Mouse (Mus musculus) forebrain, embryonic 12.5 days (tissue): ENCODE results near the gene Aifm3. TPM values are rescaled to one million over a fixed set of nuclear protein-coding genes. Genes with fewer than 3 reads are reported as not detected.
"Not testable (repeated sequence)": the region's sequence is repeated elsewhere in the genome, so short reads cannot be mapped to it uniquely, and the experiment has no call there.

Experiments used
- ATAC-seq: fragments of 200-750 bp; cut with Nextera tagmentation; 2 replicates; pipeline ENCODE4 v1.8.0; 2017; ENCODE audit warnings: moderate TSS enrichment; ENCODE audit not compliant: low FRiP score
- H3K27ac ChIP-seq: fragments of 300-500 bp; sonication (generic); 2 replicates; pipeline ENCODE4 v1.5.1; 2016; ENCODE audit warnings: mild to moderate bottlenecking
- H3K27me3 ChIP-seq: fragments of 300-500 bp; sonication (generic); 2 replicates; pipeline ENCODE4 v1.6.1; 2016; ENCODE audit warnings: mild to moderate bottlenecking
- H3K36me3 ChIP-seq: fragments of 300-500 bp; sonication (generic); replicated peaks from 2 replicates; pipeline ENCODE4 v1.6.1; 2016; ENCODE audit warnings: mild to moderate bottlenecking
- H3K4me1 ChIP-seq: fragments of 300-500 bp; sonication (generic); 2 replicates; pipeline ENCODE4 v1.6.1; 2016
- H3K4me2 ChIP-seq: fragments of 300-500 bp; sonication (generic); 2 replicates; pipeline ENCODE4 v1.6.1; 2016; ENCODE audit warnings: mild to moderate bottlenecking, moderate library complexity
- H3K4me3 ChIP-seq: fragments of 300-500 bp; sonication (generic); replicated peaks from 2 replicates; pipeline ENCODE4 v1.5.1; 2016; ENCODE audit warnings: mild to moderate bottlenecking
- H3K9ac ChIP-seq: fragments of 300-500 bp; sonication (generic); 2 replicates; pipeline ENCODE4 v1.6.1; 2016; ENCODE audit warnings: mild to moderate bottlenecking
- H3K9me3 ChIP-seq: fragments of 300-500 bp; sonication (generic); 2 replicates; pipeline ENCODE4 v1.6.1; 2016
- WGBS: fragments of 180-500 bp; shearing (Covaris S2); methylation state at CpG from one replicate; pipeline ENCODE4 v1.1.7; 2016; 5-methylcytosine and 5-hydroxymethylcytosine counted together
- polyA plus RNA-seq: library from polyadenylated mRNA; unstranded; fragments of >200 nt; fragmentation: Nextera tagmentation; extraction: Ambion mirVana; gene quantifications from 2 replicates; pipeline ENCODE4 v1.2.1, GENCODE M21; 2016

Gene Aifm3
- polyA plus RNA-seq, 1 experiment from 2014 or later, result 6.8 TPM

GRCm38 (mm10) chr16:17478331-17478943 is 11.0 kb upstream of the Aifm3 start:
- WGBS, result 81% methylated on average over 4 of the region's 4 CpGs
- H3K27ac ChIP-seq, result no peak overlapping the region
- H3K9me3 ChIP-seq, result no peaks in the 10 kb centered on the region
- H3K36me3 ChIP-seq, result peaks cover 19% of the 10 kb centered on the region
- H3K9ac ChIP-seq, result no peak overlapping the region
- no peak overlapping the region for H3K4me3 ChIP-seq
- no peak for ATAC-seq
- H3K27me3 ChIP-seq, result no peaks in the 10 kb centered on the region
- no peak overlapping the region for H3K4me2 ChIP-seq
- no peaks in the 10 kb centered on the region for H3K4me1 ChIP-seq

- ATAC-seq, result no peak
- Histone ChIP-seq H3K4me1 (peaks cover 3% of the 10 kb centered on the region; the same call in 1 of the 2 replicates), H3K9ac (no peak overlapping the region), H3K27ac (no peak overlapping the region), H3K4me2 (no peak overlapping the region), H3K36me3 (peaks cover 36% of the 10 kb centered on the region), H3K4me3 (no peak overlapping the region), H3K9me3 (no peaks in the 10 kb centered on the region), H3K27me3 (no peaks in the 10 kb centered on the region)
- 92% methylated on average over 2 of the region's 2 CpGs for WGBS
These were observed 7.9 kb upstream of the Aifm3 start for GRCm38 (mm10) chr16:17481465-17481864.

- no peak overlapping the region for H3K4me3 ChIP-seq
- peaks cover 39% of the 10 kb centered on the region for H3K36me3 ChIP-seq
- no peak for ATAC-seq
- no peak overlapping the region for H3K27ac ChIP-seq
- WGBS, result 66% methylated on average over 3 of the region's 3 CpGs
- H3K9ac ChIP-seq, result no peak overlapping the region
- no peak overlapping the region for H3K4me2 ChIP-seq
- peaks cover 15% of the 10 kb centered on the region for H3K4me1 ChIP-seq
- no peaks in the 10 kb centered on the region for H3K9me3 ChIP-seq
- peaks cover 24% of the 10 kb centered on the region for H3K27me3 ChIP-seq
These were observed 2.9 kb upstream of the Aifm3 start for GRCm38 (mm10) chr16:17486505-17486904.

GRCm38 (mm10) chr16:17488478-17489468 is 638 bp upstream of the Aifm3 start:
- ATAC-seq, result peak; percentile 17; the same call in 1 of the 2 replicates

GRCm38 (mm10) chr16:17491154-17491553 is 1.7 kb downstream of the Aifm3 start:
- ATAC-seq, result no peak
- Histone ChIP-seq H3K9ac (no peak overlapping the region), H3K9me3 (no peaks in the 10 kb centered on the region), H3K4me1 (peaks cover 16% of the 10 kb centered on the region), H3K4me3 (no peak overlapping the region), H3K4me2 (no peak overlapping the region), H3K27ac (no peak overlapping the region), H3K36me3 (peaks cover 7% of the 10 kb centered on the region; the same call in 1 of the 2 replicates), H3K27me3 (peaks cover 28% of the 10 kb centered on the region)
- 89% methylated on average over 5 of the region's 5 CpGs for WGBS

More at GRCm38 (mm10) chr16:17488478-17489468, 638 bp upstream of the Aifm3 start:
- H3K9me3 ChIP-seq, result no peaks in the 10 kb centered on the region
- H3K9ac ChIP-seq, result peak overlapping the region; percentile 63; the same call in 1 of the 2 replicates
- H3K36me3 ChIP-seq, result peaks cover 29% of the 10 kb centered on the region
- H3K4me3 ChIP-seq, result peak overlapping the region; percentile 45
- H3K4me2 ChIP-seq, result peak overlapping the region; percentile 89
- WGBS, result 43% methylated on average over 14 of the region's 14 CpGs
- no peak overlapping the region for H3K27ac ChIP-seq
- H3K27me3 ChIP-seq, result peaks cover 28% of the 10 kb centered on the region
- H3K4me1 ChIP-seq, result peaks cover 15% of the 10 kb centered on the region

GRCm38 (mm10) chr16:17491896-17492561 is 2.6 kb downstream of the Aifm3 start:
- WGBS, result 76% methylated on average over 5 of the region's 5 CpGs
- no peak for ATAC-seq

GRCm38 (mm10) chr16:17496499-17497305 is 7.3 kb downstream of the Aifm3 start:
- Histone ChIP-seq H3K4me2 (no peak overlapping the region), H3K9ac (no peak overlapping the region), H3K4me3 (no peak overlapping the region), H3K4me1 (peaks cover 28% of the 10 kb centered on the region), H3K27me3 (0 out of 2 replicates have a peak, but pooled peaks cover 3% of the 10 kb centered on the region), H3K27ac (peak overlapping the region; percentile 73), H3K9me3 (no peaks in the 10 kb centered on the region), H3K36me3 (no peaks in the 10 kb centered on the region)
- WGBS, result 64% methylated on average over 2 of the region's 2 CpGs
- no peak for ATAC-seq

More at GRCm38 (mm10) chr16:17491896-17492561, 2.6 kb downstream of the Aifm3 start:
- Histone ChIP-seq H3K9ac (no peak overlapping the region), H3K36me3 (peaks cover 5% of the 10 kb centered on the region; the same call in 1 of the 2 replicates), H3K4me2 (no peak overlapping the region), H3K4me3 (no peak overlapping the region), H3K9me3 (no peaks in the 10 kb centered on the region), H3K27me3 (peaks cover 28% of the 10 kb centered on the region), H3K4me1 (peaks cover 20% of the 10 kb centered on the region), H3K27ac (no peak overlapping the region)

GRCm38 (mm10) chr16:17499249-17499883 is 10.0 kb downstream of the Aifm3 start:
- Histone ChIP-seq H3K27ac (peak overlapping the region; percentile 50; the same call in 1 of the 2 replicates), H3K4me3 (no peak overlapping the region), H3K36me3 (no peaks in the 10 kb centered on the region), H3K4me1 (peaks cover 28% of the 10 kb centered on the region), H3K27me3 (no peaks in the 10 kb centered on the region), H3K9me3 (no peaks in the 10 kb centered on the region), H3K9ac (no peak overlapping the region), H3K4me2 (peak overlapping the region; percentile 17; the same call in 1 of the 2 replicates)
- ATAC-seq, result peak; percentile 84
- WGBS, result 13% methylated on average over 10 of the region's 10 CpGs

GRCm38 (mm10) chr16:17502681-17503080 is 13.3 kb downstream of the Aifm3 start:
- H3K9me3 ChIP-seq, result no peaks in the 10 kb centered on the region
- no peaks in the 10 kb centered on the region for H3K27me3 ChIP-seq
- 84% methylated on average over 4 of the region's 4 CpGs for WGBS
- no peaks in the 10 kb centered on the region for H3K36me3 ChIP-seq
- ATAC-seq, result no peak
- H3K4me1 ChIP-seq, result peaks cover 14% of the 10 kb centered on the region
- H3K9ac ChIP-seq, result no peak overlapping the region
- H3K27ac ChIP-seq, result no peak overlapping the region
- H3K4me2 ChIP-seq, result no peak overlapping the region
- H3K4me3 ChIP-seq, result no peak overlapping the region

GRCm38 (mm10) chr16:17507018-17507552 is 17.7 kb downstream of the Aifm3 start:
- Histone ChIP-seq H3K9me3 (no peaks in the 10 kb centered on the region), H3K4me1 (peaks cover 19% of the 10 kb centered on the region), H3K36me3 (peaks cover 15% of the 10 kb centered on the region), H3K27ac (no peak overlapping the region), H3K27me3 (no peaks in the 10 kb centered on the region), H3K4me2 (no peak overlapping the region), H3K9ac (no peak overlapping the region), H3K4me3 (no peak overlapping the region)
- 88% methylated on average over 5 of the region's 5 CpGs for WGBS
- no peak for ATAC-seq

GRCm38 (mm10) chr16:17508031-17508430 is 18.6 kb downstream of the Aifm3 start:
- not testable (repeated sequence) for H3K9me3 ChIP-seq, H3K27me3 ChIP-seq, ATAC-seq
- Histone ChIP-seq H3K4me2 (peak overlapping the region; percentile 78), H3K36me3 (peaks cover 24% of the 10 kb centered on the region), H3K27ac (peak overlapping the region; percentile 83), H3K4me3 (peak overlapping the region; percentile 76), H3K9ac (peak overlapping the region; percentile 73), H3K4me1 (peaks cover 19% of the 10 kb centered on the region)
- WGBS, result 30% methylated on average over 3 of the region's 3 CpGs
